Comparison of ENCODE assay signal across 11 mouse cellular contexts in the genomic region with DNA sequence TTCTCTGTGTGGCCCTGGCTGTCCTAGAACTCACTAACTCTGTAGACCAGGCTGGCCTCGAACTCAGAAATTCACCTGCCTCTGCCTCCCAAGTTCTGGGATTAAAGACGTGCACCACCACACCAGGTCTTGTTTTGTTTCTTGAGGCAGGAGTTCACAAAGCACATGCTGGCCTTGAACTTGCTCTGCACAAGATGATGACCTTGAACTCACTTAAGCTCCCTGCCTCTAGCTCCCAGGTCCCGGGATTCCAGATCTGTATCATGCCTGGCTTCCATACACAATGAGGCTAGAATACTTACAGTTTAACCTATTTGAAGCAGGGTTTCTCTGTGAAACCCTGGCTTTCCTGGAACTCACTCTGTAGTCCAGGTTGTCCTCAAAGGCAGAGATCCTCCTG. TPM values are rescaled to one million over a fixed set of nuclear protein-coding genes. Genes with fewer than 3 reads are reported as not detected.
DNase-seq lines count a peak whose midpoint lies in the region; ATAC-seq and TF ChIP-seq lines count a peak whose summit lies in the region.
"Had no signal": no experiment of that assay in that cellular context is flagged by ENCODE, and none has a peak within 500 bp of the region (broad histone marks: within the 10 kb centered on the region; RNA-seq: fewer than 3 reads in every experiment).

No protein-coding gene starts in this region.

- H3K9me3 ChIP-seq in hindbrain, embryonic 12.5 days (replicated peaks): no peaks in the 10 kb centered on the region
- no peaks in the 10 kb centered on the region for H3K9me3 ChIP-seq in midbrain, postnatal 0 days (ENCODE audit: low read length)

- no peaks in the 10 kb centered on the region for H3K36me3 ChIP-seq in hindbrain, embryonic 12.5 days
- H3K36me3 ChIP-seq in midbrain, postnatal 0 days (ENCODE audit: insufficient read depth, low read length): no peaks in the 10 kb centered on the region

- no peak for ATAC-seq in hindbrain, embryonic 12.5 days (ENCODE audit: low FRiP score)
- no peak for ATAC-seq in midbrain, postnatal 0 days (ENCODE audit: low FRiP score)

- DNase-seq in layer of hippocampus, adult 2 months (ENCODE audit: low spot score in 2 of 2): no peak
- DNase-seq in layer of hippocampus, adult 18-20 months (ENCODE audit: low spot score in 2 of 2): no peak
- no peak for DNase-seq in midbrain, postnatal 0 days (ENCODE audit: low spot score)
- DNase-seq in right cerebral cortex, postnatal 10 days (ENCODE audit: low spot score in 2 of 2): no peak
- no peak for DNase-seq in embryo, embryonic 10 days (ENCODE audit: low spot score)
- no peak for DNase-seq in layer of hippocampus, postnatal 10 days (ENCODE audit: low spot score in 2 of 2)
- DNase-seq: adrenal gland, postnatal 36 days; lung, adult 2 months; spleen, adult 18-20 months had no signal

- TF ChIP-seq CTCF in layer of hippocampus, adult 2 months (conservative IDR thresholded peaks at IDR 0.05): no peak
- TF ChIP-seq CTCF in midbrain, postnatal 0 days (IDR thresholded peaks at IDR 0.05): no peak

- H3K27me3 ChIP-seq in hindbrain, embryonic 12.5 days: no peaks in the 10 kb centered on the region
- no peaks in the 10 kb centered on the region for H3K27me3 ChIP-seq in midbrain, postnatal 0 days (ENCODE audit: insufficient read depth, low read length)

- peak overlapping the region; percentile 97 for H3K4me3 ChIP-seq in layer of hippocampus, adult 2 months
- 0 out of 2 replicates have a peak overlapping the region, but pooled peaks have one; percentile 0 for H3K4me3 ChIP-seq in brown adipose tissue, adult 24 weeks (ENCODE audit: insufficient read depth, low read depth, low read length)
- H3K4me3 ChIP-seq in hindbrain, embryonic 12.5 days: 0 out of 2 replicates have a peak overlapping the region, but pooled peaks have one; percentile 93
- H3K4me3 ChIP-seq in midbrain, postnatal 0 days (ENCODE audit: low read depth, low read length): peak overlapping the region; percentile 97

- H3K27ac ChIP-seq in layer of hippocampus, adult 2 months: no peak overlapping the region
- no peak overlapping the region for H3K27ac ChIP-seq in brown adipose tissue, adult 24 weeks (replicated peaks; ENCODE audit: low read depth, low read length)
- H3K27ac ChIP-seq in hindbrain, embryonic 12.5 days: no peak overlapping the region
- H3K27ac ChIP-seq in midbrain, postnatal 0 days (ENCODE audit: low read depth, low read length): no peak overlapping the region

- H3K9ac ChIP-seq in hindbrain, embryonic 12.5 days: 0 out of 2 replicates have a peak overlapping the region, but pooled peaks have one; percentile 90
- no peak overlapping the region for H3K9ac ChIP-seq in midbrain, postnatal 0 days (replicated peaks; ENCODE audit: low read length, poor library complexity, severe bottlenecking)

- H3K4me2 ChIP-seq in hindbrain, embryonic 12.5 days (replicated peaks): peak overlapping the region; percentile 78
- H3K4me2 ChIP-seq in midbrain, postnatal 0 days (ENCODE audit: low read depth, low read length, poor library complexity, severe bottlenecking): peak overlapping the region; percentile 76

- 77% methylated on average over 3 of the region's 3 CpGs for WGBS in hindbrain, embryonic 12.5 days
- WGBS in midbrain, postnatal 0 days: 83% methylated on average over 3 of the region's 3 CpGs

- H3K4me1 ChIP-seq in brown adipose tissue, adult 24 weeks (ENCODE audit: control insufficient read depth, insufficient read depth, insufficient read length, low read length): peaks cover 7% of the 10 kb centered on the region
- H3K4me1 ChIP-seq in hindbrain, embryonic 12.5 days: peaks cover 21% of the 10 kb centered on the region
- H3K4me1 ChIP-seq in midbrain, postnatal 0 days (ENCODE audit: insufficient read depth, low read length): peaks cover 24% of the 10 kb centered on the region

RNA-seq across cellular contexts. Expression of a gene that starts 2.2 kb away (rescaled TPM):
- total RNA-seq in layer of hippocampus, adult 2 months (2021): 10 to 100 TPM; 55.9 to 61.1 TPM
- 10 to 100 TPM; 60.3 to 64.4 TPM for total RNA-seq in layer of hippocampus, adult 18-20 months (2021)
- polyA plus RNA-seq in brown adipose tissue, adult 24 weeks (2012; ENCODE audit: insufficient read depth, insufficient read length, missing spikeins): 20.3 and 30.0 TPM in 2 replicates
- 8.3 and 10.6 TPM in 2 replicates for polyA plus RNA-seq in hindbrain, embryonic 12.5 days (2016; fragmentation: Nextera tagmentation; extraction: Ambion mirVana)
- total RNA-seq in midbrain, postnatal 0 days (2014; rRNA removed): 13.9 and 16.7 TPM in 2 replicates
- 5.9 and 9.6 TPM in 2 replicates for polyA plus RNA-seq in midbrain, postnatal 0 days (2015; fragmentation: Nextera tagmentation; extraction: Ambion mirVana)
- 10 to 100 TPM; 19.1 to 20.6 TPM for total RNA-seq in layer of hippocampus, postnatal 10 days (2021)

Comparison
In these comparisons a context has a peak if more than half of its experiments do, and no peak if none do; other contexts are left out.
1. H3K4me3 ChIP-seq: peak in every context shown above with its lines; median percentile 97 in layer of hippocampus, adult 2 months; 97 in midbrain, postnatal 0 days; 93 in hindbrain, embryonic 12.5 days; 0 in brown adipose tissue, adult 24 weeks.